Mouse (Mus musculus): ENCODE measurements around the gene Olfr159. TPM values are rescaled to one million over a fixed set of nuclear protein-coding genes. Genes with fewer than 3 reads are reported as not detected.

Gene Olfr159
- polyA plus RNA-seq, 1 experiment, result not detected

- no peak overlapping the region for H3K27ac ChIP-seq (ENCODE audit: insufficient read depth, low read depth, low read length)
- H3K4me1 ChIP-seq (ENCODE audit: control insufficient read depth, insufficient read depth, insufficient read length, low read length), result no peaks in the 10 kb centered on the region; the same call in 1 of the 2 replicates
- H3K4me3 ChIP-seq (ENCODE audit: low read depth, low read length), result no peak overlapping the region
- TF ChIP-seq POLR2A (IDR thresholded peaks at IDR 0.05; ENCODE audit: low read depth, low read length) (no peak), CTCF (IDR thresholded peaks at IDR 0.05; ENCODE audit: extremely low read depth, insufficient read length, insufficient replicate concordance, low read depth, low read length) (peak; percentile 33; the same call in 1 of the 2 replicates)
- WGBS, result 20% methylated on average over 7 of the region's 7 CpGs
- no peaks in the 10 kb centered on the region for H3K36me3 ChIP-seq (ENCODE audit: control insufficient read depth, insufficient read depth, low read length)
- H3K27me3 ChIP-seq (ENCODE audit: control insufficient read depth, insufficient read depth, low read length), result no peaks in the 10 kb centered on the region
Observed at GRCm38 (mm10) chr4:43763410-43763809, 7.4 kb downstream of the Olfr159 start.

GRCm38 (mm10) chr4:43761336-43761735, 9.5 kb downstream of the Olfr159 start:
- no peak for TF ChIP-seq CTCF (IDR thresholded peaks at IDR 0.05; ENCODE audit: extremely low read depth, insufficient read length, insufficient replicate concordance, low read depth, low read length)
- TF ChIP-seq POLR2A (IDR thresholded peaks at IDR 0.05; ENCODE audit: low read depth, low read length), result no peak
- H3K27ac ChIP-seq (ENCODE audit: insufficient read depth, low read depth, low read length), result no peak overlapping the region
- no peaks in the 10 kb centered on the region for H3K36me3 ChIP-seq (ENCODE audit: control insufficient read depth, insufficient read depth, low read length)
- no peaks in the 10 kb centered on the region; the same call in 1 of the 2 replicates for H3K4me1 ChIP-seq (ENCODE audit: control insufficient read depth, insufficient read depth, insufficient read length, low read length)
- H3K27me3 ChIP-seq (ENCODE audit: control insufficient read depth, insufficient read depth, low read length), result no peaks in the 10 kb centered on the region
- WGBS, result 71% methylated on average over 2 of the region's 2 CpGs
- H3K4me3 ChIP-seq (ENCODE audit: low read depth, low read length), result no peak overlapping the region

GRCm38 (mm10) chr4:43760460-43760859, 10.3 kb downstream of the Olfr159 start:
- H3K27me3 ChIP-seq (ENCODE audit: control insufficient read depth, insufficient read depth, low read length), result no peaks in the 10 kb centered on the region
- TF ChIP-seq CTCF (IDR thresholded peaks at IDR 0.05; ENCODE audit: extremely low read depth, insufficient read length, insufficient replicate concordance, low read depth, low read length) (peak; percentile 44; the same call in 1 of the 2 replicates), POLR2A (IDR thresholded peaks at IDR 0.05; ENCODE audit: low read depth, low read length) (no peak)
- peak overlapping the region; percentile 57; the same call in 1 of the 2 replicates for H3K27ac ChIP-seq (ENCODE audit: insufficient read depth, low read depth, low read length)
- H3K36me3 ChIP-seq (ENCODE audit: control insufficient read depth, insufficient read depth, low read length), result no peaks in the 10 kb centered on the region
- 78% methylated on average over 10 of the region's 10 CpGs for WGBS
- no peak overlapping the region for H3K4me3 ChIP-seq (ENCODE audit: low read depth, low read length)
- no peaks in the 10 kb centered on the region; the same call in 1 of the 2 replicates for H3K4me1 ChIP-seq (ENCODE audit: control insufficient read depth, insufficient read depth, insufficient read length, low read length)

GRCm38 (mm10) chr4:43759571-43760418, 11.0 kb downstream of the Olfr159 start:
- peak overlapping the region; percentile 57 for H3K27ac ChIP-seq (ENCODE audit: insufficient read depth, low read depth, low read length)
- TF ChIP-seq CTCF (IDR thresholded peaks at IDR 0.05; ENCODE audit: extremely low read depth, insufficient read length, insufficient replicate concordance, low read depth, low read length) (no peak), POLR2A (IDR thresholded peaks at IDR 0.05; ENCODE audit: low read depth, low read length) (no peak)
- no peaks in the 10 kb centered on the region for H3K27me3 ChIP-seq (ENCODE audit: control insufficient read depth, insufficient read depth, low read length)
- 79% methylated on average over 21 of the region's 21 CpGs for WGBS
- no peak overlapping the region for H3K4me3 ChIP-seq (ENCODE audit: low read depth, low read length)
- H3K4me1 ChIP-seq (ENCODE audit: control insufficient read depth, insufficient read depth, insufficient read length, low read length), result no peaks in the 10 kb centered on the region; the same call in 1 of the 2 replicates
- H3K36me3 ChIP-seq (ENCODE audit: control insufficient read depth, insufficient read depth, low read length), result no peaks in the 10 kb centered on the region

GRCm38 (mm10) chr4:43757213-43757612, 13.6 kb downstream of the Olfr159 start:
- Histone ChIP-seq H3K36me3 (ENCODE audit: control insufficient read depth, insufficient read depth, low read length) (no peaks in the 10 kb centered on the region), H3K27me3 (ENCODE audit: control insufficient read depth, insufficient read depth, low read length) (no peaks in the 10 kb centered on the region), H3K4me3 (ENCODE audit: low read depth, low read length) (no peak overlapping the region), H3K27ac (ENCODE audit: insufficient read depth, low read depth, low read length) (no peak overlapping the region; the same call in 1 of the 2 replicates), H3K4me1 (ENCODE audit: control insufficient read depth, insufficient read depth, insufficient read length, low read length) (no peaks in the 10 kb centered on the region; the same call in 1 of the 2 replicates)
- 59% methylated on average over 6 of the region's 6 CpGs for WGBS
- TF ChIP-seq CTCF (IDR thresholded peaks at IDR 0.05; ENCODE audit: extremely low read depth, insufficient read length, insufficient replicate concordance, low read depth, low read length), result no peak
- TF ChIP-seq POLR2A (IDR thresholded peaks at IDR 0.05; ENCODE audit: low read depth, low read length), result no peak

- TF ChIP-seq POLR2A (IDR thresholded peaks at IDR 0.05; ENCODE audit: low read depth, low read length) (no peak), CTCF (IDR thresholded peaks at IDR 0.05; ENCODE audit: extremely low read depth, insufficient read length, insufficient replicate concordance, low read depth, low read length) (no peak)
- 11% methylated on average over 6 of the region's 6 CpGs for WGBS
- no peaks in the 10 kb centered on the region for H3K36me3 ChIP-seq (ENCODE audit: control insufficient read depth, insufficient read depth, low read length)
- H3K27ac ChIP-seq (ENCODE audit: insufficient read depth, low read depth, low read length), result no peak overlapping the region
- no peaks in the 10 kb centered on the region for H3K4me1 ChIP-seq (ENCODE audit: control insufficient read depth, insufficient read depth, insufficient read length, low read length)
- no peaks in the 10 kb centered on the region; the same call in 1 of the 2 replicates for H3K27me3 ChIP-seq (ENCODE audit: control insufficient read depth, insufficient read depth, low read length)
- H3K4me3 ChIP-seq (ENCODE audit: low read depth, low read length), result no peak overlapping the region
Observed at GRCm38 (mm10) chr4:43745187-43745586, 25.6 kb downstream of the Olfr159 start.

- no peak overlapping the region for H3K27ac ChIP-seq (ENCODE audit: insufficient read depth, low read depth, low read length)
- no peaks in the 10 kb centered on the region for H3K4me1 ChIP-seq (ENCODE audit: control insufficient read depth, insufficient read depth, insufficient read length, low read length)
- no peak overlapping the region for H3K4me3 ChIP-seq (ENCODE audit: low read depth, low read length)
- H3K27me3 ChIP-seq (ENCODE audit: control insufficient read depth, insufficient read depth, low read length), result no peaks in the 10 kb centered on the region
- no peaks in the 10 kb centered on the region for H3K36me3 ChIP-seq (ENCODE audit: control insufficient read depth, insufficient read depth, low read length)
- TF ChIP-seq CTCF (IDR thresholded peaks at IDR 0.05; ENCODE audit: extremely low read depth, insufficient read length, insufficient replicate concordance, low read depth, low read length), result no peak
- no peak for TF ChIP-seq POLR2A (IDR thresholded peaks at IDR 0.05; ENCODE audit: low read depth, low read length)
- WGBS, result 49% methylated on average over 1 of the region's 1 CpGs
Observed at GRCm38 (mm10) chr4:43743099-43743498, 27.7 kb downstream of the Olfr159 start.
